Mouse (Mus musculus): ENCODE data around the gene Tomm5. TPM values are rescaled to one million over a fixed set of nuclear protein-coding genes. Genes with fewer than 3 reads are reported as not detected.

The Tomm5 gene
- polyA plus RNA-seq, 1 experiment from 2014 or later = 250 TPM

Other genes with a start within 250 kb of the Tomm5 start
- 40.7 and 48.6 TPM in 2 replicates for gene Grhpr, start 126.7 kb downstream of the Tomm5 start, polyA plus RNA-seq (2014; fragmentation: Nextera tagmentation; extraction: Ambion mirVana)
- gene Zbtb5, start 95.7 kb downstream of the Tomm5 start, polyA plus RNA-seq (2014; fragmentation: Nextera tagmentation; extraction: Ambion mirVana) = 21.0 and 22.4 TPM in 2 replicates
- 33.4 and 33.7 TPM in 2 replicates for gene Polr1e, start 89.5 kb downstream of the Tomm5 start, polyA plus RNA-seq (2014; fragmentation: Nextera tagmentation; extraction: Ambion mirVana)
- gene Fbxo10, start 23.5 kb downstream of the Tomm5 start, polyA plus RNA-seq (2014; fragmentation: Nextera tagmentation; extraction: Ambion mirVana) = 14.7 and 15.7 TPM in 2 replicates
- 4.3 and 5.3 TPM in 2 replicates for gene Frmpd1, start 76.8 kb upstream of the Tomm5 start, polyA plus RNA-seq (2014; fragmentation: Nextera tagmentation; extraction: Ambion mirVana)
- gene Trmt10b, start 189.0 kb upstream of the Tomm5 start, polyA plus RNA-seq (2014; fragmentation: Nextera tagmentation; extraction: Ambion mirVana) = 18.7 and 20.0 TPM in 2 replicates
- gene Dcaf10, start 234.0 kb upstream of the Tomm5 start, polyA plus RNA-seq (2014; fragmentation: Nextera tagmentation; extraction: Ambion mirVana) = 18.5 and 18.6 TPM in 2 replicates
- 60.0 and 60.1 TPM in 2 replicates for gene Exosc3, start 234.6 kb upstream of the Tomm5 start, polyA plus RNA-seq (2014; fragmentation: Nextera tagmentation; extraction: Ambion mirVana)

All from embryonic facial prominence, embryonic 14.5 days (tissue).